Mouse (Mus musculus) right cerebral cortex, postnatal 25 days (tissue): ENCODE measurements around the gene Zmiz1.
A peak's percentile ranks its signal among the peaks of the same experiment; 100 is the strongest.

ENCODE experiments used
- DNase-seq: peaks from one replicate; pipeline ENCODE4 v3.0.0; 2022

Zmiz1 gene

GRCm38 (mm10) chr14:25598960-25599359 is 140.0 kb downstream of the Zmiz1 start:
- no peak for DNase-seq

GRCm38 (mm10) chr14:25599934-25600333 is 140.9 kb downstream of the Zmiz1 start:
- DNase-seq = no peak

- DNase-seq = no peak
These were observed 141.4 kb downstream of the Zmiz1 start for GRCm38 (mm10) chr14:25600358-25600757.

- no peak for DNase-seq
These were observed 142.0 kb downstream of the Zmiz1 start for GRCm38 (mm10) chr14:25600951-25601350.

- no peak for DNase-seq
These were observed 143.0 kb downstream of the Zmiz1 start for GRCm38 (mm10) chr14:25602018-25602417.

- no peak for DNase-seq
These were observed 145.6 kb downstream of the Zmiz1 start for GRCm38 (mm10) chr14:25604395-25605142.

- DNase-seq = peak; percentile 56
These were observed 147.6 kb downstream of the Zmiz1 start for GRCm38 (mm10) chr14:25606372-25607140.

- peak; percentile 71 for DNase-seq
These were observed 148.4 kb downstream of the Zmiz1 start for GRCm38 (mm10) chr14:25607141-25607967.

- peak; percentile 65 for DNase-seq
These were observed 149.0 kb downstream of the Zmiz1 start for GRCm38 (mm10) chr14:25607968-25608491.

- DNase-seq = peak; percentile 40
These were observed 149.6 kb downstream of the Zmiz1 start for GRCm38 (mm10) chr14:25608618-25609017.

GRCm38 (mm10) chr14:25609355-25609754 is 150.4 kb downstream of the Zmiz1 start:
- peak; percentile 39 for DNase-seq

- DNase-seq = no peak
These were observed 151.6 kb downstream of the Zmiz1 start for GRCm38 (mm10) chr14:25610396-25611158.

- DNase-seq = no peak
These were observed 152.2 kb downstream of the Zmiz1 start for GRCm38 (mm10) chr14:25611159-25611697.

GRCm38 (mm10) chr14:25611815-25612698 is 153.1 kb downstream of the Zmiz1 start:
- DNase-seq = no peak

GRCm38 (mm10) chr14:25613942-25614575 is 155.1 kb downstream of the Zmiz1 start:
- DNase-seq = no peak

GRCm38 (mm10) chr14:25614684-25615083 is 155.7 kb downstream of the Zmiz1 start:
- DNase-seq = no peak

GRCm38 (mm10) chr14:25615602-25616001 is 156.6 kb downstream of the Zmiz1 start:
- DNase-seq = no peak

- DNase-seq = no peak
These were observed 157.2 kb downstream of the Zmiz1 start for GRCm38 (mm10) chr14:25616009-25616723.

- no peak for DNase-seq
These were observed 158.3 kb downstream of the Zmiz1 start for GRCm38 (mm10) chr14:25617264-25617663.
